Mouse (Mus musculus): ENCODE results near the gene Triml1. TPM values are rescaled to one million over a fixed set of nuclear protein-coding genes. Genes with fewer than 3 reads are reported as not detected.

The Triml1 gene
- not detected in 2 replicates for polyA plus RNA-seq (2012)

DNA sequence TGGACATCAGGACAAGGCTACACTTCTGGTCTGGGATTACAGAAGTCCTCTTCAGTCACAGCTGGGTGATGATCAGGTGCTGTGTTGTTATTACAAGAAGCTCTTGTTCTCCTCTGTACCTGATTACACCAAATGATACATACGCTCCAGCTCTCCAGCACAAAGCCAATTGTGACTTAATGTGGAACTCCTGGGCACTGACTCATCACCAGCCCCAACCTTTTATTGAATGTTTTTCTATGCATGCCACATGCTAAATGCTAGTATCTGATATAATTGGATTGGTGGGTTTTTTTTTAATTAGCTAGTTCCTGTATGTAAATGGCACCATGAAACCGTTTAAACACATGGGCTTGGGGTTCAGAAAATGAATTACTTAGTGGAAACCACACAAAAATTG, at the start of gene Triml1:
Triml1 (minus strand) TSS at position 101 of the 400 bp plus-strand sequence.
- no peak for TF ChIP-seq GATA1 (IDR thresholded peaks at IDR 0.05; ENCODE audit: low read length)

DNA sequence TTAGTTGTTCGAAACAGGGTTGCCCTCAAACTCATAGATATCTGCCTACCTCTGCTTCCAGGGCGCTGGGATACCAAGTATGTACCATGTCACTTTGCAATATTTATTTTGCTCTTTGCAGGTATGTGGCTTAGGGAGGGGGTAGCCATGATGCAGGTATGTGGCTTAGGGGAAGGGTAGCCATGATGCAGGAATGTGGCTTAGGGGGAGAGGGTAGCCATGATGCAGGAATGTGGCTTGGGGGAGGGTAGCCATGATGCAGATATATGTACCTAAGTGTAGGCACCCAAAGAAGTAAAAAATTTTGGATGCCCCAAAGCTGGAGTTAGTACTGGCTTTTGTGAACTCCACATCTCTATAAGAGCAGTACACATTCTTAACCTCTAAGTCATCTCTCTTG, 41.0 kb upstream of the Triml1 start:
- TF ChIP-seq GATA1 (IDR thresholded peaks at IDR 0.05; ENCODE audit: low read length) = no peak

DNA sequence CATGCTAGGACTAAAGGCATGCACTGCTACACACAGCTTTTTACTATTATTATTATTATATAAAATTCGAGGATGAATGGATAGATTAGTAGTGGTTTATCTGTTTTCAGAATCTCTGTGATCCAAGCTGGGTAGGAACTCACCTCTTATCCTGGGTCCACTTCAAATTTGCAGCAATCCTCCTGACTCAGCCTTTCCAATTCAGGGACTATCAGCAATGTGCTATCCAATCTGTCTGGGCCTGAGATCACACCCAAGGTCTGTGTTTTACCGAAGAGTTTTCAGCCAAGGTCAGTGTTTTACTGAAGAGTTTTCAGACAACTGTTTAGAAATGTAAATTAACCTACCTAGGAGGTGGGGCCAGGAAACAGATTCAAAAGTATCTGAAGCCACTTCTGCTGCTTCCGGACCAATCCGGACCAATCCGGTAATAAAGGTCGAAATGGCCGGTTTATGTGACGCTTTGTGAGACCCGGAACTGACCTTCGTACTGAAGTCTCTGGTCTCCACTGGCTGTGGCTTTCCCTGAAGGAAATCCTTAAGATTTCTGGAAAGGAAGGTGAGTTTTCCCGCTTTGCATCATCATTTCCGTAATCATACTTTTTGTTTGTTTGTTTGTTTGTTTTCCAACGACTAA, 38.9 kb upstream of the Triml1 start, which contains the start of gene Triml2:
Triml2 (plus strand) TSS at position 488 of the 637 bp plus-strand sequence.
- no peak for TF ChIP-seq GATA1 (IDR thresholded peaks at IDR 0.05; ENCODE audit: low read length)

DNA sequence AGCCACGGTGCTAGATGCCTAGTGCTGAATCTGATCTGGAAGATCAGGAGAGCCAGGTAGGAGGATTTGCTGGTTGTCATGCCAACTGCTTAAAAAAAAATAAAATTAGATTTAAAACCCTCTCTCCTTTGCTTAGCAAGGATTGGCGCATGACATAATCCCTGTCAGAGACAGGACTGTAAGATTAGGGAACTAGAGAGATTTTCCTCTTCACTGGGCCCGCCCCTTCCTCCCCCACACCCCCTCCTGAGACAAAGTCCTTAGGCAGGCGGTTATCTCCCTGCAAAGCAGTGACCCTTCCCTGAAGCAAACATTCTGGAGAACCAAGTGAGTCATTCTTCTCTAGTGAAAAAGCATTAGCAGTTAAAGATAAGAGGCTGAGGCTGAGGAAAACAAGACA, 37.9 kb upstream of the Triml1 start:
- no peak for TF ChIP-seq GATA1 (IDR thresholded peaks at IDR 0.05; ENCODE audit: low read length)

DNA sequence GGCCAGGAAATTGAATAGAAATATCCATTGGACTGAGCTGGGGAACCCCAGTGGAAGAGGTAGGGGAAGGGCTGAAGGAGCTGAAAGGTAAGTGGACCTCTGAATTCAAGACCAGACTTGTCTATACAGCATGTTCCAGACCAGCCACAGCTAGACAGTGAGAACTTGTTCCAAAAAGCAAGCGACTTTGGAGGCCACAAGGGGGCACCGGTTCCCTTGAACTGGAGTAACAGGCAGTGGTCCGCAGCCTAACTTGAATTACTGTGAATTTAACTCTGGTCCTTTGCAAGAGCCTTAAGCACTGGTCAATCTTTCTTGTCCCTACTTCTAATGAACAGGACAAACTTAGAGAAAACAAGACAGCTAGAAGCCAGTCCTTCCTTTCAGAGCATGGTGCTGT, 37.0 kb upstream of the Triml1 start:
- TF ChIP-seq GATA1 (IDR thresholded peaks at IDR 0.05; ENCODE audit: low read length) = no peak

DNA sequence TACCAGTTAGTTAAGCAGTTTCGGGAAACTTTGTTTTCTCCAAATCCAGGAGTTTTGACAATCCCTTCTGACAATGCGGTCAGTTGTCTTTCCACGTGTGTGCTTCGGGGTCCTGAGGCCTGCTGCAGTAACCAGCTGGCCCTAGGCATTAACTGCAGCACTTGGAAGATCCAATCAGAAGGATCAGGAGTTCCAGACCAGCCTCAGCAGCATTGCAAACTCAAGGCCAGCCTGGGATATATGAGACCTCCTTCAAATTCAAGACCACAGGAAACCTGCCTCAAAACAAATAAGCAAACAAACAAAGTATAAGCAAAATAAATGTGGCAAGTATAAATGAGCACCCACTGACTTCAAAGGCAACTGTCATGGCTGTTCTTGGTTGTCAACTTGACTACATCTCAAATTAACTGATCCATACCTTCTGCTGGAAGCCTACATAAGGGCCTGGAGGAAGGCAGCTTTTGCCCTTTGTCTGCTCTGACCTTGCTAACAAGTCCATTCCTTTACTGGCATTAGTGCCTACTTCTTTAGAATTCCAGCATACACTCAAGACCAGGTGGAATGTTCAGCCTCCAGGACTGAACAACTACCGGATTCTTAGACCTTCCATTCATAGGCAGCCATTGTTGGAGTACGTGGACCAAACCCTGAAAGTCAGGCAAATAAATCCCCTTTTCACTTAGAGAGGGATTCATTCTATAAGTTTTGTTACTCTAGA, 35.6 kb upstream of the Triml1 start:
- no peak for TF ChIP-seq GATA1 (IDR thresholded peaks at IDR 0.05; ENCODE audit: low read length)

DNA sequence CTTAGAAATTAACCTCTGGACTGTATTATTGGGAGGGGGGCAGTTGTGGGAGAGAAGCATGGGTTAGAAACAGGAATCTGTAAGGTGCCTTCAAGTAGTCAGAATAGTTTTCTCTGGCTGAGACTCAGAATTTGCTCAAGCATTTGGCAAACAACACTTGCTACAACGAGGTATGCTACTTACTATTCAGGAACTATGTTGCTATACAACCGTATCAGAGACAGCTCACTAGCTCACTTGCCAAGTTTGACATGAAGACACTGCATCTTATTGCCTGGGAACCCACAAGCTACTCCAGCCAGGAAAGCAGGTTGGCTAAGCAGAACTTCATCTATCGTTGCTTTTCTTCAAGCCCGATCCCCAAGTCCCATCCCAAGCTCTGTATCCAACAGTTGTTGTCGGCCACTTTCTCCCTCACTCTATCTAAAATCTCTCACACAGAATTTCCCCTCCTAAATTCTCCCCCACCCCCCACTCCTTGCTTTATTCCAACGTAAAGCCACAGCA, 28.0 kb upstream of the Triml1 start:
- TF ChIP-seq GATA1 (IDR thresholded peaks at IDR 0.05; ENCODE audit: low read length) = no peak

DNA sequence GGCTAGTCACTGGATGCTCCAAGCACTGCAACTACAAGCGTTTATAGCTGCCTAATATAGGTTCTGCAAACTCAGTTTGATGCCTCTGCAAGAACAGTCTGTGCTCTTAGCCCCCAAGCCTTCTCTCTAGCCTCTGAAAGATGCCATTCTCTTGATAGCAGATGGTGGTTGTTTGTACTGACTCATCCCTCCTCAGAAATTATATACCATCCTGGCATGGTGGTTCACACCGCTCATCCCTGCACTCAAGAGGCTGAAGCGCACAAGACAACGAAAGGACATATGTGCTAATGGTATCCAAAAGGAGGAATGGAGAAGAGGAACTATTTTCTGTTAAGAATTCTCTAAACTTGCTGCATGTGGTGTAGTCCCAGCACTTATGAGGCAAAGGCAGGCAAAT, 26.8 kb upstream of the Triml1 start:
- TF ChIP-seq GATA1 (IDR thresholded peaks at IDR 0.05; ENCODE audit: low read length) = no peak

DNA sequence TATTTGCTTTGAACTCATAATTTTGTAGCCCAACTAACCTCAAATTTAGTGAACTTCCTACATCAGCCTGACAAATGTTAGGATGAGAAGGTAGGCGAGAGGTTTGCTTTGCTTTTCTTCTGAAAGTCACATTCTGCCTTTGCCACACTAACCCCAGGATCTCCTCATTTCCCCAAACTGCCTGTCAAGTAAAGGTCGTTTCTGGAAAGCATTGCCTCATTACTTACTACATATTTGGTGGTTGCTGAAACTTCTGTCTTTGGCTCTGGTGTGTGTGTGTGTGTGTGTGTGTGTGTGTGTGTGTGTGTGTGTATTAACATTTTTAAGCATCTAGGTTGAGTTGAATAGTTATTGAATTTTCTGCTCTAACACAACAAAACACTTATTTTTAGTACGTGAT, 23.2 kb upstream of the Triml1 start:
- no peak for TF ChIP-seq GATA1 (IDR thresholded peaks at IDR 0.05; ENCODE audit: low read length)

DNA sequence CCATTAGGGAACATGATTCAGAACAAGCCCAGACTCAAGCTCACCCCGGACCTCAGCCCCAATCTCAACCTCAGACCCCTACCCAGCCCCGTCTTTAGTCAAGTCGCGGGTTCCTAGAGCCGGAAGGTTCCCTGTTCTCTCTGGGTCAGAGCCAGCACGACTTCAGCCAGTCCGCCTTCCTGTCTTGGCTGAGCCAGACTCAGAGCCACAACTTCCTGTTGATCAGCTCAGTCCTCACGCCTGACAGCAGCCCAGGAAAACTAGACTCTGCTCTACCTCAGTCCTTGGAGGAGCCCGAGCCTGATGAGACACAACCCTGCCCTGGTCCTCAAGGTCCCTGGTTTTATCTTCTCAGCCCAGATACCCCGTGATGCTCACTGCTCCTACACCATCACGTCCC, 22.0 kb upstream of the Triml1 start:
- TF ChIP-seq GATA1 (IDR thresholded peaks at IDR 0.05; ENCODE audit: low read length) = no peak

DNA sequence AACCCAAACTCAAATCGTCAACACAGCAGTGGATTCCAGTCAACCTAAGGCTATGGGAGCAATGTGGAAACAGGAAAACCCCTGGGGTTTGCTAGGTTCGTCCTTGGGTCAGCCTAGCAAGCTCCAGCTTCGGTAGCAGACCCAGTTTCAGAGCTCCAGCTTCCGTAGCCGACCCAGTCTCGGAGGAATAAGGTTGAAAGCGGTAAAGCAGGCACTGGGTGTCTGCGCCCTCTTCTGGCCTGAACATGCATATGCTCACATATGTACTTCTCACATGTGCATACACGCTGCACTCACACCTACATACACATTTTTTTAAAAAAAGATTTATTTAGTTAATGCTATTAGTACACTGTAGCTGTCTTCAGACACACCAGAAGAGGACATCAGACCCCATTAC, 8.0 kb upstream of the Triml1 start:
- no peak for TF ChIP-seq GATA1 (IDR thresholded peaks at IDR 0.05; ENCODE audit: low read length)

DNA sequence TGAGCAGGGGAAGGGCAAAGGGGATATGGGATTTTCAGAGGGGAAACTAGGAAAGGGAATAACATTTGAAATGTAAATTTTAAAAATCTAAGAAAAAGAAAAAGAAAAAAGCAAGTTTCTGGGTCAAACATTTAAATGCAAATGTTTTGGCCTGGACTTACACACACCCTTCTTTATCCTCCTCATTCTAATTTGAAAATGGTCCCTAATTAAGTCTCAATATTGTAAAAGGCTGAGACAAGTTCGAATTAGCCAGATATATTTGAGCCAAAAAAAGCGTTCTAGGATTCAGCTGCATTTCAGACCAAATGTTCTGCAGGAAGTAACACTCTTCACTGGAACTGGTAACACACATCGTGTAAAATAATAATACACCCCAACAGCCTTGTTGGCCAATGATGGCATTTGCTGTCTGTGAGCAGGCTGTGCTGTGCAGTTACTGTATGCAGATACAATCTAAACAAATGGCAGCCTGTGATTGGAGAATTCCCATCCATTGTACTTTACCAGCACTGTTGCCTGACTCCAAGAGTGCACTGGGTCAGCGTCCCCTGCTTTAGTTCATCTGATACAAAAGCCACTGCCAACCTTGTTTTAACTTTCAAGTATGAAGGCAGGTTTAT, 30.0 kb downstream of the Triml1 start:
- TF ChIP-seq GATA1 (IDR thresholded peaks at IDR 0.05; ENCODE audit: low read length) = no peak

Other genes starting within 250 kb of the Triml1 start
- not detected in 2 replicates for gene Triml2, start 39.1 kb upstream of the Triml1 start, polyA plus RNA-seq (2012)
- not detected in 2 replicates for gene Zfp42, start 165.5 kb upstream of the Triml1 start, polyA plus RNA-seq (2012)

All from G1E-ER4 (cell line).